Mouse (Mus musculus): ENCODE results near the gene Frmd5.
"Not testable (repeated sequence)": the region's sequence is repeated elsewhere in the genome, so short reads cannot be mapped to it uniquely, and the experiment has no call there.

Frmd5 gene

DNA sequence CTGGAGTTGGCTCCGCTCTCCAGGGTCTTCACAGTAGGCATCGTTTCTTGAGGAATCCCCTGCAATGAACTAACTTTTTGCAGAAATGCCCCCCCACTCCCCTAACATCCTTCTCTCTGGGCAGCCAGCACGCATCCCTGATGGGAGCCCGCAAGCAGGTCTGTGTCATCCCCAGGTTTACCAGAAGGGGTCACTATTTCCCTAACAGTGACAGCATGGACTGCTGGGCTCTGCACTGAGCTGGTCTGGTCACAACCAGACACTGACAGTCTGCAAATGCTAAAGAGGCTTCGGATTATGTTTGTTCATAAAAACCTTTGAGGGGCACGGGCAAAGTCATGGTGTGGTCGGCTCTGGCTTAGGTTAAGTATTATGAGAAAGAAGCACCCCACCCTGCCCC, 235.1 kb downstream of the Frmd5 start:
- DNase-seq (ENCODE audit: low read depth) = peak; percentile 78

GRCm38 (mm10) chr2:121570999-121571655, 235.8 kb downstream of the Frmd5 start:
- no peak for DNase-seq (ENCODE audit: low read depth)

DNA sequence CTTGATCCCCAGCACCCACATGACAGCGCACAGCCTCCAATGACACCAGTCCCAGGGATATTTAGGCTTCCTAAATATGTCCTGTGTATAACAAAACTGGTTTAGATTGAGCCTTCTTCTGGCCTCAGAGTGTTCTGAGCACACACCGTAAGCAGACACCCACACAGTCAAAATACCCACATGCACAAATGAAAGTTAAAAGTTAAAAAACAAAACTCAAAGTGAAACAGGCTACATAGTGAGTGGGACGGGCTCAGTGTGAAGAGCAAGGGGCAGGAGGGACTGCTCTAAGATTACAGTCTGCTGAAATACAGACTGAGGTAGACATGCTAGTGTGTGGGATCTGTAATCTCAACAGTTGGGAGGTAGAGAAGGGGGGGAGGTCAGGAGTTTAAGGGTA, 236.8 kb downstream of the Frmd5 start:
- DNase-seq (ENCODE audit: low read depth) = no peak

DNA sequence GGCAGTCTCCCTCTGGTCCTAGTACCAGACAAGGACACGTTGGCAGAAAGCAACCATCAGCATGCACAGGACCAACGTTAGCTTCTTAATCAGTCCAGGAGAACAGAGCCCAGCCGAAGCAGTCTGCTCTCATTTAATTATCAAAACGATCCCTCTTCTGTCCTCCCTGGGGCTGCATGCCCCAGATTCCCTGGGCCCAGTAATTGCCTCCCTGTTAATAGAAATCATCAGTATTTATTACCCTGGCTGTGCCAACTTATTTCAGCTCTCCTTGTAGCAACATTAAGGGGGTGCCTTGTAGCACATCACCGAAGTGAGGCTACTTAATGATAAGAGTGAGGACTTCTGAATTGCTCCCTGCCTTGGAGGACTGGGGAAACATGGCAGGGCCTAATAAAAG, 241.0 kb downstream of the Frmd5 start:
- DNase-seq (ENCODE audit: low read depth) = no peak

DNA sequence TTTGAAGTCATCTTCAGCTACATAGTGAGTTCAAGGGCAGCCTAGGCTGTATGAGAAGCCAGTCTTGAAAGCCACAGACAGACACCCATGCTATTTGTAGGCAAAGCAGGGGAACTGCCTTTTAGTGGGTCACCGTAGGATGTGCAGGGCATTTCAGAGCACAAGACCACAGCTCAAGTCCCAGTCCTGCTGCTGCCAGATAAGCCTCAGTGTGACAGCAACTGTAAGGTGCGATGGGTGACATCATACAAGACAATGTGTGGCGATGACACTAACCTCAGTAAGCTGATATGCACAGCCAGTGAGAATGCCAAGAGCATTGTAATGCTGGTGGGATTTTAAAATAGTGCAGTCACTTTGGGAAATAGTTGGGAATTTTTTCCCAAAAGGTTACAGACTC, 243.8 kb downstream of the Frmd5 start:
- no peak for DNase-seq (ENCODE audit: low read depth)

DNA sequence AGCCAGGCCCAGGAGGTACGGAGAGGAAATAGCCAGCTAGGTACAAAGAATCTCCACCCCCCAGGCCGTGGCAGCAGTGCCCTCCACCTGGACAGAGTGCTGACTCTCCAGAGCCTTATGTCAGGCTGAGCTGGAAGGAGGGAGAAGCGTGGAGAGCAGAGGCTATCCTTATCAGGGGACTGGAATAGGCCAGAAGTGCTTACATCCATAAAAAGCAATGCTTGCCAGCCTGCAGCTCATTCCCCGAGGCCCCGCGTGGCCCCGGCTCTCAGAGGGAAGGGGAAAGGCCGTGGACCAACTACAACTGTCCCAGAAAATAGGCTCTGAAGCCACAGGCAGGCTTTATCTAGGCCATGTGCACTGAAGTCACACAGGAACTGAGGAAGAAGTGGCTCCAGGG, 255.6 kb downstream of the Frmd5 start:
- DNase-seq (ENCODE audit: low read depth) = no peak

GRCm38 (mm10) chr2:121549630-121550029, 257.3 kb downstream of the Frmd5 start:
- DNase-seq (ENCODE audit: low read depth) = no peak

DNA sequence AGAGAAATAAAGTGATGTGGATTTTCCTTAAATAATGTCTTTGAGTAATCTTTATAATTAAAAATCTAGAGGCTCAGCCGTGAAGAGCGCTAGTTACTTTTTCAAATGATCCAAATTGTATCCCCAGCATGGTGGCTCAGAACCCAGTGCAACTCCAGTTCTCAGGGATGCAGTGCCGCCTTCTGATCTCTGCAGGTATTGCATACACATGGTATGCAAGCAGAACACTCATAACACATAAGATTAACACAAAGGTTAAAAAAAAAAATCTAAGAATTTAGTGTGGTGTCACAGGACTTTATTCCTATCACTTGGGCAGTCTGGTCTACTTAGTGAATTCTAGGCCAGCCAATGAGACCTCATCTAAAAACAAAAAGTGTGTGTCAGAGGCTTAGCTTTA, 262.1 kb downstream of the Frmd5 start:
- DNase-seq (ENCODE audit: low read depth) = peak; percentile 28

- no peak for DNase-seq (ENCODE audit: low read depth)
These were observed 281.8 kb downstream of the Frmd5 start for GRCm38 (mm10) chr2:121525056-121525455.

DNA sequence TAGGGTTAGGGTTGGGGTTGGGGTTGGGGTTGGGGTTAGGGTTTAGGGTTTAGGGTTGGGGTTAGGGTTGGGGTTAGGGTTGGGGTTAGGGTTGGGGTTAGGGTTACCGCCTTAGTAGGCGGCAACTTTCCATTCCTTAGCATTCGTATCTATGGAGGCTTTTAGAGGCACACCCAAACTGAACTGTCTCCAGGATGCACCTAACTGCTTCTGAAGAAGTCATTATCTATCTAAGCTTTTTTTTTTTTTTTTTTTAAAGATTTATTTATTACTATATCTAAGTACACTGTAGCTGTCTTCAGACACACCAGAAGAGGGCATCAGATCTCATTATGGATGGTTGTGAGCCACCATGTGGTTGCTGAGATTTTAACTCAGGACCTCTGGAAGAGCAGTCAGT, 284.1 kb downstream of the Frmd5 start:
- not testable (repeated sequence) for DNase-seq (ENCODE audit: low read depth)

DNA sequence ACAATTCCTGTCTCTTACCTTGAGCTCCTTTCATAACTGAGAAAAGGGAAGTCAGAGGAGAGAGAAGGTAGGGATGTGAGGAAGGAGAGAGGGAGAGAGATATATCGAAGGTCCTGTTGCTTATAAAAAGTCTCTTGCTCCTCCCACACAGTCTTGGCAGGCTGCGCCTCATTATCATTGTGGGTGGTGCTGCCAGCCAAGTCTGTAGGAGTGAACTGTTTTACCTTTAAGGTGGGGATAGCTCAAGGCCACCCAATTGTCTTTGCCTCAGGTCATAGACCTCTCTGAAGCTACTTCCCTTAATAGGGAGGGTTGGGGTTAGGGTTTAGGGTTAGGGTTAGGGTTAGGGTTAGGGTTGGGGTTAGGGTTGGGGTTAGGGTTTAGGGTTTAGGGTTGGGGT, 284.9 kb downstream of the Frmd5 start:
- DNase-seq (ENCODE audit: low read depth) = no peak

GRCm38 (mm10) chr2:121518711-121519110, 288.2 kb downstream of the Frmd5 start:
- not testable (repeated sequence) for DNase-seq (ENCODE audit: low read depth)

- DNase-seq (ENCODE audit: low read depth) = no peak
These were observed 288.8 kb downstream of the Frmd5 start for GRCm38 (mm10) chr2:121518106-121518505.

DNA sequence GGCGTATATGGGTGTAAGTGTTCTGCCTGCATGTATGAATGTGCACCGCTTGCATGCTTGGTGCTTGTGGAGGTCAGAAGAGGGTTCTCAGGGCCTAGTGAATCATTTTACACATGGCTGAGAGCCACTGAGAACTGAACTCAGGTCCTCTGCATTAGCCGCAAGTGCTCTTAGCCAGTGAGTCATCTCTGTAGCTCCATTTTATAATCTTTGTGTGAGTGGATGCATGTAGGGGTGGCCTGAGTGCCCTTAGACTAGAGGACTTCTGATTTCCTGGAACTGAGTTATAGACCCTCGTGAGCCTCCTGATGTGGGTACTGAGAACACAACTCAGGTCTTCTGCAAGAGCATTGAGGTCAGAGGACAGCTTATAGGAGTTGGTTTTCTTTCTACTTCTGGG, 292.7 kb downstream of the Frmd5 start:
- DNase-seq (ENCODE audit: low read depth) = no peak

- DNase-seq (ENCODE audit: low read depth) = not testable (repeated sequence)
These were observed 293.7 kb downstream of the Frmd5 start for GRCm38 (mm10) chr2:121512991-121513765.

DNA sequence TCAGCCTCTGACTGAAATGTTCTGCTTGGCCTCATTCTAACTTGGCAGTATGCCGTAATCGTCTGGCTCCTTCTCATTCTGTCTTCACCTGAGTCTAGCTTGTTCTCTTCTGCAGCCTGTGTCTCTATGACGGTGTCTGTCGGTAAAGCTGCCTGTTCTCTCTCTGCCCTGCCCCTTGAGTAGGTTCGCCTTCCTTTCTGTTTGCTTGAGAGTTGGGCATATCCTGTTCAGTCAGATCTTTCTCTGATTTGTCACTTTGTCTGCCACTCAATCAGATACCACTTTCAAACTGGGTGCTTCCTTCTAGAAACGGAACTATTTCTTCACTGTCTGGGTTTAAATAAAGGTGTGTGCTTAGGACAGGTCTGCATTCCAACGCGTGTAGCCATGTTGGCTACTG, 295.5 kb downstream of the Frmd5 start:
- DNase-seq (ENCODE audit: low read depth) = peak; percentile 23

GRCm38 (mm10) chr2:121509584-121509983, 297.3 kb downstream of the Frmd5 start:
- DNase-seq (ENCODE audit: low read depth) = no peak

GRCm38 (mm10) chr2:121507951-121508330, 298.9 kb downstream of the Frmd5 start:
- DNase-seq (ENCODE audit: low read depth) = no peak

DNA sequence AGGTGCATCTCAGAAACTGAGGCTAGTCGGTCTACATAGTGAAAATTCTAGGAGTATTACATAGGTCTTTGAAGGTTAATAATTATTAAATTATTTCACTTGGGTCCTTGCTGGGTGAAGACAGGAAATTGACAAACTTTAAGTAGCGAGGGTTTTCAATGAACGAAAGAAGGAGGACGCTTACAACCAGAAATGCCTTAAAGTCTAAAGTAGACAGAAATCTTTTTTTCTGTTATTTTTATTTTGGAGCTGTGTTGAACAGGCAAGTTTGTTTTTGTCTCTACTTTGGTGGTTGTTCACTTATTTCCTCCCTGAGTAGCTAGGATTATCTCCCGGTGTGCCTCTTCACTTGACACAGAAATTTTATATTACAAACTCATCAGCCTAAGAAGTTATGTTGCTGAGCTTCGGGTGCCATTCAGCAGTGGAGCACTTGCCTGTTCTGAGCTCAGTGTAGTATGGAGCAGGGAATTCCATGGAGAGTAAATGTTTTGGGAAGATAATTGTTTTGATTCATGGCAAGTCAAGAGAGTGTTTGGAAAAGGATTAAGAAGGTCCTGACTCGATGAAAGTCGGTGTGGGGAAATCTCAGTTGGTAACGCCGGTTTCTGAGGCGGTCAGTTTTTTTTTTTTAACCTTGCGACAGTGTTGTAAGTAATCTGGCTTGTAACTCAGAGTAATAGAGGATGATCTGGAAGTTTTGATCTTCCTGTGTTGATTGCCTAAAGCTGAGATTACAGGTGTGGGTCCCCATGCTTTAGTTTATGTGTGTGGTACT, 299.5 kb downstream of the Frmd5 start:
- DNase-seq (ENCODE audit: low read depth) = peak; percentile 66

- DNase-seq (ENCODE audit: low read depth) = peak; percentile 95
These were observed 300.7 kb downstream of the Frmd5 start, which contains the start of the genes Mfap1a and Wdr76 for GRCm38 (mm10) chr2:121505942-121506882. TSS of gene Mfap1a (minus strand) at chr2:121506665. TSS of gene Wdr76 (plus strand) at chr2:121506723.

DNA sequence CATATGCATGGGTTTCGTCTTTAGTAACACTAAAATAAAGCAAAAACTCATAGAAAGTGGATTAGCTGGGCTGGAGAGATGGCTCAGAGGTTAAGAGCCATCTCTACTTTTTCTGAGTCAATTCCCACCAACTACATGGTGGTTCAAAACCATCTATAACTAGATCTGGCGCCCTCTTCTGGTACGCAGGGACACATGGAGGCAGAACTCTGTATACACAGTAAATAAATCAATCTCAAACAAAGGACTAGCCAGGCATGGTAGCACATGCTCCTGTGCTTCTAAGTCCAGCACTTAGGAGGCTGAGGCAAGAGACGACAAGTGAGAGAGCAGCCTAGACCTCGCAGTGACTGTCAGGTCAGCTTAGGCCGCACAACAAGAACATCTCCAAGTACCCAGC, 305.3 kb downstream of the Frmd5 start:
- not testable (repeated sequence) for DNase-seq (ENCODE audit: low read depth)
